Mouse (Mus musculus) midbrain, postnatal 0 days (tissue): ENCODE data around the gene Man1c1. TPM values are rescaled to one million over a fixed set of nuclear protein-coding genes. Genes with fewer than 3 reads are reported as not detected.

Experiments
- ATAC-seq: fragments of 200-750 bp; cut with Nextera tagmentation; 2 replicates; pipeline ENCODE4 v1.8.0; 2017; ENCODE audit warnings: moderate number of reproducible peaks, mild to moderate bottlenecking, moderate TSS enrichment, moderate library complexity; ENCODE audit not compliant: low FRiP score
- DNase-seq: peaks from one replicate; pipeline ENCODE4 v3.0.0-alpha.2; 2015; ENCODE audit warnings: low spot score
- H3K27ac ChIP-seq: fragments of 300-500 bp; sonication (generic); 2 replicates; pipeline ENCODE4 v1.5.1; 2014; ENCODE audit warnings: low read depth, mild to moderate bottlenecking, low read length, mixed read lengths
- H3K27me3 ChIP-seq: fragments of 300-500 bp; sonication (generic); 2 replicates; pipeline ENCODE4 v1.6.1; 2014; ENCODE audit warnings: low read length, control low read depth, mixed read lengths; ENCODE audit not compliant: insufficient read depth
- H3K36me3 ChIP-seq: fragments of 300-500 bp; sonication (generic); 2 replicates; pipeline ENCODE4 v1.6.1; 2014; ENCODE audit warnings: low read length, control low read depth, mixed read lengths; ENCODE audit not compliant: insufficient read depth
- H3K4me1 ChIP-seq: fragments of 300-500 bp; sonication (generic); 2 replicates; pipeline ENCODE4 v1.6.1; 2014; ENCODE audit warnings: mild to moderate bottlenecking, control low read depth, antibody characterized with exemption, low read length, mixed read lengths; ENCODE audit not compliant: insufficient read depth
- H3K4me2 ChIP-seq: fragments of 300-500 bp; sonication (generic); 2 replicates; pipeline ENCODE4 v1.6.1; 2014; ENCODE audit warnings: low read depth, mild to moderate bottlenecking, low read length, mixed read lengths; ENCODE audit not compliant: poor library complexity, severe bottlenecking
- H3K4me3 ChIP-seq: fragments of 300-500 bp; sonication (generic); 2 replicates; pipeline ENCODE4 v1.5.1; 2014; ENCODE audit warnings: low read depth, mild to moderate bottlenecking, low read length, moderate library complexity
- H3K9ac ChIP-seq: fragments of 300-500 bp; sonication (generic); replicated peaks from 2 replicates; pipeline ENCODE4 v1.6.1; 2014; ENCODE audit warnings: mild to moderate bottlenecking, low read length, moderate library complexity, mixed read lengths; ENCODE audit not compliant: poor library complexity, severe bottlenecking
- H3K9me3 ChIP-seq: fragments of 300-500 bp; sonication (generic); 2 replicates; pipeline ENCODE4 v1.6.1; 2016; ENCODE audit warnings: low read length, control low read depth
- CTCF ChIP-seq: IDR thresholded peaks from 2 replicates; pipeline ENCODE4 v1.5.1; 2016; ENCODE audit warnings: antibody characterized with exemption, mild to moderate bottlenecking
- WGBS: fragments of 180-500 bp; shearing (Covaris S2); extraction: QIAGEN DNeasy Blood & Tissue Kit; methylation state at CpG from one replicate; pipeline ENCODE4 v1.1.7; 2014; 5-methylcytosine and 5-hydroxymethylcytosine counted together
- polyA plus RNA-seq: library from polyadenylated mRNA; unstranded; fragments of >200 nt; fragmentation: Nextera tagmentation; extraction: Ambion mirVana; gene quantifications from 2 replicates; pipeline ENCODE4 v1.2.1, GENCODE M21; 2015
- total RNA-seq: library from RNA; depleted of rRNA; stranded (reverse); fragments of >200 nt; gene quantifications from 2 replicates; pipeline ENCODE4 v1.2.3, GENCODE M21; 2014

Gene Man1c1
- total and polyA plus RNA-seq, 2 experiments from 2014 or later, result 3.4 to 28.7 TPM

- H3K36me3 ChIP-seq, result peaks cover 25% of the 10 kb centered on the region
- H3K27me3 ChIP-seq, result no peaks in the 10 kb centered on the region
- peak overlapping the region; percentile 95 for H3K4me2 ChIP-seq
- no peaks in the 10 kb centered on the region for H3K9me3 ChIP-seq
- no peak overlapping the region for H3K27ac ChIP-seq
- DNase-seq, result no peak
- 86% methylated on average over 4 of the region's 4 CpGs for WGBS
- ATAC-seq, result no peak
- TF ChIP-seq CTCF, result no peak
- H3K4me3 ChIP-seq, result peak overlapping the region; percentile 97; the same call in 1 of the 2 replicates
- H3K9ac ChIP-seq, result peak overlapping the region; percentile 92; the same call in 1 of the 2 replicates
- H3K4me1 ChIP-seq, result peaks cover 8% of the 10 kb centered on the region; the same call in 1 of the 2 replicates
Measured at GRCm38 (mm10) chr4:134533421-134533820, 170.7 kb downstream of the Man1c1 start.

GRCm38 (mm10) chr4:134532928-134533327, 171.2 kb downstream of the Man1c1 start:
- ATAC-seq (no peak), DNase-seq (no peak)
- TF ChIP-seq CTCF, result no peak
- Histone ChIP-seq H3K9me3 (no peaks in the 10 kb centered on the region), H3K9ac (no peak overlapping the region), H3K27me3 (no peaks in the 10 kb centered on the region), H3K27ac (no peak overlapping the region), H3K36me3 (peaks cover 25% of the 10 kb centered on the region), H3K4me1 (peaks cover 8% of the 10 kb centered on the region; the same call in 1 of the 2 replicates), H3K4me2 (no peak overlapping the region), H3K4me3 (no peak overlapping the region)
- 82% methylated on average over 4 of the region's 4 CpGs for WGBS

GRCm38 (mm10) chr4:134526220-134526619, 177.9 kb downstream of the Man1c1 start:
- no peak overlapping the region for H3K27ac ChIP-seq
- no peak for ATAC-seq
- no peaks in the 10 kb centered on the region for H3K4me1 ChIP-seq
- DNase-seq, result no peak
- no peaks in the 10 kb centered on the region for H3K27me3 ChIP-seq
- peaks cover 36% of the 10 kb centered on the region for H3K36me3 ChIP-seq
- WGBS, result 70% methylated on average over 5 of the region's 5 CpGs
- H3K9me3 ChIP-seq, result no peaks in the 10 kb centered on the region
- no peak overlapping the region for H3K4me3 ChIP-seq
- no peak overlapping the region for H3K4me2 ChIP-seq
- H3K9ac ChIP-seq, result no peak overlapping the region
- no peak for TF ChIP-seq CTCF

GRCm38 (mm10) chr4:134525806-134526205, 178.3 kb downstream of the Man1c1 start:
- Histone ChIP-seq H3K27me3 (no peaks in the 10 kb centered on the region), H3K4me3 (no peak overlapping the region), H3K4me1 (no peaks in the 10 kb centered on the region), H3K36me3 (peaks cover 36% of the 10 kb centered on the region), H3K9ac (no peak overlapping the region), H3K27ac (no peak overlapping the region), H3K9me3 (no peaks in the 10 kb centered on the region), H3K4me2 (no peak overlapping the region)
- ATAC-seq, result no peak
- TF ChIP-seq CTCF, result no peak
- DNase-seq, result no peak
- 51% methylated on average over 5 of the region's 5 CpGs for WGBS

GRCm38 (mm10) chr4:134523447-134523846, 180.6 kb downstream of the Man1c1 start:
- no peak for DNase-seq
- WGBS, result 92% methylated on average over 4 of the region's 4 CpGs
- Histone ChIP-seq H3K4me2 (no peak overlapping the region), H3K36me3 (peaks cover 14% of the 10 kb centered on the region; the same call in 1 of the 2 replicates), H3K4me3 (no peak overlapping the region), H3K4me1 (no peaks in the 10 kb centered on the region), H3K9me3 (no peaks in the 10 kb centered on the region), H3K9ac (no peak overlapping the region), H3K27ac (no peak overlapping the region), H3K27me3 (no peaks in the 10 kb centered on the region)
- TF ChIP-seq CTCF, result no peak
- ATAC-seq, result no peak

GRCm38 (mm10) chr4:134519281-134519680, 184.8 kb downstream of the Man1c1 start:
- Histone ChIP-seq H3K4me1 (no peaks in the 10 kb centered on the region), H3K4me3 (no peak overlapping the region), H3K27me3 (no peaks in the 10 kb centered on the region), H3K36me3 (no peaks in the 10 kb centered on the region), H3K27ac (no peak overlapping the region), H3K4me2 (no peak overlapping the region), H3K9ac (no peak overlapping the region), H3K9me3 (no peaks in the 10 kb centered on the region)
- no peak for DNase-seq
- no peak for TF ChIP-seq CTCF
- no peak for ATAC-seq
